Mouse (Mus musculus): ENCODE results near the gene Nr4a1. TPM values are rescaled to one million over a fixed set of nuclear protein-coding genes. Genes with fewer than 3 reads are reported as not detected.

The Nr4a1 gene
- polyA plus RNA-seq, 1 experiment from 2014 or later = 10.4 TPM

- H3K4me1 ChIP-seq = peaks cover 58% of the 10 kb centered on the region
- peaks cover 35% of the 10 kb centered on the region for H3K27me3 ChIP-seq (replicated peaks)
- peak overlapping the region; percentile 93 for H3K4me2 ChIP-seq
- no peak overlapping the region for H3K27ac ChIP-seq (replicated peaks)
- H3K4me3 ChIP-seq = peak overlapping the region; percentile 88
- WGBS = 7% methylated on average over 5 of the region's 5 CpGs
- ATAC-seq (ENCODE audit: extremely low read depth, insufficient number of reproducible peaks, low FRiP score, low TSS enrichment) = no peak
- no peaks in the 10 kb centered on the region for H3K9me3 ChIP-seq
- H3K9ac ChIP-seq = peak overlapping the region; percentile 92
- H3K36me3 ChIP-seq = 0 out of 2 replicates have a peak, but pooled peaks cover under 1% of the 10 kb centered on the region
Observed at GRCm38 (mm10) chr15:101223596-101223995, 30.5 kb upstream of the Nr4a1 start.

DNA sequence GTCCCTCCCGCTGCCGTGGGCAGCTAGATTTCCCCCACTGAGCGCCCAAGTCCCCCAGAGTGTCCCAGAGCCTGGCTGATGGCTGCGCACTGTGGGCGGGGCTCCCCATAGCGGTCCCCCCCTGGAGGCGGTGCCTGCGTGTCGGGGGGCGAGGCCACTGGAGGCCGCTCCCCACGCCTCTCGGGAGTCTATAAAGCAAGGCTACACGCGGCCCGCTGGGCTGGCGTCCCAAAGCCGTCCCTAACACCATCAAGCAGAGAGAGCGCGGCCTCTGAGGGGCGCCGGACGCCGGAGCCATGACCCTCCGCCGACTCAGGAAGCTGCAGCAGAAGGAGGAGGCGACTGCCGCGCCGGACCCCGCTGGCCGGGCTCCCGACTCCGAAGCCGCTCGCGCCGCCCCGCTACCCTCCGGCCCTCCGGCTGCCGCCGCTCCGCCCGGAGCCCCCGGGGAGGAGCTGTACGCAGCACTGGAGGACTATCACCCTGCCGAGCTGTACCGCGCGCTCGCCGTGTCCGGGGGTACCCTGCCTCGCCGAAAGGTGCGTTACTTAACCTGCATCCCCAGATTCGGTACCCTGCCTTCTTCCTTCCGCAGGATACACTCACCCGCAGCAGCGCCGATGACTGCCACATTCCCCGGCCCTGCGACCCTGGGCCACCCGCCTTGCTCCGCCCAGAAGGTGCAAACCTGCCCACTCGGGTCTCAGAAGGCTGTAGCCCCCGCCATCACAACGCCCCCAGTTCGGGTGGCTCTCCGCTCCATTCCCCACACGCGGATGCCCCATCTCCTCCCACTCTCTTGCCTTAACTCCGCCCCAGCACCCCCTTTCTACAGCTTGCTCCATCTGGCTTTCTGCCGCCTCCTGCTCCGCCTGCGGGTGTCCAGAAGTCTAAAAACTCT, 29.8 kb upstream of the Nr4a1 start, which contains the start of gene Grasp:
Grasp (plus strand) TSS at position 183 of the 901 bp plus-strand sequence.
- H3K4me3 ChIP-seq = peak within 1 kb of the TSS; percentile 88
- peaks cover 65% of the 10 kb centered on the region for H3K4me1 ChIP-seq
- H3K9me3 ChIP-seq = no peaks in the 10 kb centered on the region
- peaks cover 35% of the 10 kb centered on the region for H3K27me3 ChIP-seq (replicated peaks)
- WGBS = under 1% methylated on average over 74 of the region's 77 CpGs
- peak within 1 kb of the TSS; percentile 92 for H3K9ac ChIP-seq
- ATAC-seq (ENCODE audit: extremely low read depth, insufficient number of reproducible peaks, low FRiP score, low TSS enrichment) = peak; percentile 79
- peak within 1 kb of the TSS; percentile 84 for H3K27ac ChIP-seq (replicated peaks)
- H3K36me3 ChIP-seq = peaks cover 7% of the 10 kb centered on the region
- H3K4me2 ChIP-seq = peak within 1 kb of the TSS; percentile 93

- no peaks in the 10 kb centered on the region for H3K9me3 ChIP-seq
- peak overlapping the region; percentile 92 for H3K9ac ChIP-seq
- H3K4me1 ChIP-seq = peaks cover 65% of the 10 kb centered on the region
- peak overlapping the region; percentile 88 for H3K4me3 ChIP-seq
- peaks cover 14% of the 10 kb centered on the region for H3K36me3 ChIP-seq
- peaks cover 35% of the 10 kb centered on the region for H3K27me3 ChIP-seq (replicated peaks)
- 12% methylated on average over 14 of the region's 14 CpGs for WGBS
- peak overlapping the region; percentile 93 for H3K4me2 ChIP-seq
- ATAC-seq (ENCODE audit: extremely low read depth, insufficient number of reproducible peaks, low FRiP score, low TSS enrichment) = no peak
- peak overlapping the region; percentile 84 for H3K27ac ChIP-seq (replicated peaks)
Observed at GRCm38 (mm10) chr15:101224977-101225376, 29.1 kb upstream of the Nr4a1 start.

GRCm38 (mm10) chr15:101227971-101228370, 26.1 kb upstream of the Nr4a1 start:
- peaks cover 40% of the 10 kb centered on the region for H3K36me3 ChIP-seq
- H3K4me1 ChIP-seq = peaks cover 53% of the 10 kb centered on the region
- peak overlapping the region; percentile 41 for H3K4me2 ChIP-seq
- peaks cover 39% of the 10 kb centered on the region for H3K27me3 ChIP-seq (replicated peaks)
- 20% methylated on average over 7 of the region's 7 CpGs for WGBS
- peak; percentile 32; the same call in 1 of the 2 replicates for ATAC-seq (ENCODE audit: extremely low read depth, insufficient number of reproducible peaks, low FRiP score, low TSS enrichment)
- H3K4me3 ChIP-seq = peak overlapping the region; percentile 3; the same call in 1 of the 2 replicates
- no peaks in the 10 kb centered on the region for H3K9me3 ChIP-seq
- peak overlapping the region; percentile 84 for H3K27ac ChIP-seq (replicated peaks)
- 0 out of 2 replicates have a peak overlapping the region, but pooled peaks have one; percentile 15 for H3K9ac ChIP-seq

- 80% methylated on average over 21 of the region's 21 CpGs for WGBS
- Histone ChIP-seq H3K4me2 (no peak overlapping the region), H3K27ac (replicated peaks) (0 out of 2 replicates have a peak overlapping the region, but pooled peaks have one; percentile 84), H3K27me3 (replicated peaks) (peaks cover 33% of the 10 kb centered on the region), H3K9ac (no peak overlapping the region), H3K9me3 (no peaks in the 10 kb centered on the region), H3K4me1 (peaks cover 52% of the 10 kb centered on the region), H3K36me3 (peaks cover 40% of the 10 kb centered on the region), H3K4me3 (no peak overlapping the region)
- no peak for ATAC-seq (ENCODE audit: extremely low read depth, insufficient number of reproducible peaks, low FRiP score, low TSS enrichment)
Observed at GRCm38 (mm10) chr15:101228866-101229590, 25.0 kb upstream of the Nr4a1 start.

- H3K4me2 ChIP-seq = no peak overlapping the region
- H3K27ac ChIP-seq (replicated peaks) = no peak overlapping the region
- no peak overlapping the region for H3K9ac ChIP-seq
- WGBS = 89% methylated on average over 19 of the region's 19 CpGs
- H3K9me3 ChIP-seq = no peaks in the 10 kb centered on the region
- H3K27me3 ChIP-seq (replicated peaks) = peaks cover 24% of the 10 kb centered on the region; the same call in 1 of the 2 replicates
- H3K36me3 ChIP-seq = peaks cover 40% of the 10 kb centered on the region
- ATAC-seq (ENCODE audit: extremely low read depth, insufficient number of reproducible peaks, low FRiP score, low TSS enrichment) = no peak
- no peak overlapping the region for H3K4me3 ChIP-seq
- H3K4me1 ChIP-seq = peaks cover 46% of the 10 kb centered on the region
Observed at GRCm38 (mm10) chr15:101230503-101230902, 23.6 kb upstream of the Nr4a1 start.

- H3K27ac ChIP-seq (replicated peaks) = no peak overlapping the region
- H3K4me1 ChIP-seq = peaks cover 47% of the 10 kb centered on the region
- H3K27me3 ChIP-seq (replicated peaks) = peaks cover 19% of the 10 kb centered on the region; the same call in 1 of the 2 replicates
- WGBS = 70% methylated on average over 23 of the region's 23 CpGs
- ATAC-seq (ENCODE audit: extremely low read depth, insufficient number of reproducible peaks, low FRiP score, low TSS enrichment) = no peak
- H3K36me3 ChIP-seq = peaks cover 40% of the 10 kb centered on the region
- peak overlapping the region; percentile 38 for H3K4me3 ChIP-seq
- H3K9me3 ChIP-seq = no peaks in the 10 kb centered on the region
- H3K4me2 ChIP-seq = peak overlapping the region; percentile 67
- peak overlapping the region; percentile 72 for H3K9ac ChIP-seq
Observed at GRCm38 (mm10) chr15:101230995-101231647, 22.9 kb upstream of the Nr4a1 start.

- Histone ChIP-seq H3K4me2 (peak overlapping the region; percentile 67), H3K9me3 (no peaks in the 10 kb centered on the region), H3K36me3 (peaks cover 40% of the 10 kb centered on the region), H3K4me1 (peaks cover 49% of the 10 kb centered on the region), H3K27ac (replicated peaks) (no peak overlapping the region), H3K27me3 (replicated peaks) (peaks cover 19% of the 10 kb centered on the region; the same call in 1 of the 2 replicates), H3K9ac (peak overlapping the region; percentile 72), H3K4me3 (peak overlapping the region; percentile 38)
- 44% methylated on average over 56 of the region's 56 CpGs for WGBS
- no peak for ATAC-seq (ENCODE audit: extremely low read depth, insufficient number of reproducible peaks, low FRiP score, low TSS enrichment)
Observed at GRCm38 (mm10) chr15:101231648-101232180, 22.4 kb upstream of the Nr4a1 start.

DNA sequence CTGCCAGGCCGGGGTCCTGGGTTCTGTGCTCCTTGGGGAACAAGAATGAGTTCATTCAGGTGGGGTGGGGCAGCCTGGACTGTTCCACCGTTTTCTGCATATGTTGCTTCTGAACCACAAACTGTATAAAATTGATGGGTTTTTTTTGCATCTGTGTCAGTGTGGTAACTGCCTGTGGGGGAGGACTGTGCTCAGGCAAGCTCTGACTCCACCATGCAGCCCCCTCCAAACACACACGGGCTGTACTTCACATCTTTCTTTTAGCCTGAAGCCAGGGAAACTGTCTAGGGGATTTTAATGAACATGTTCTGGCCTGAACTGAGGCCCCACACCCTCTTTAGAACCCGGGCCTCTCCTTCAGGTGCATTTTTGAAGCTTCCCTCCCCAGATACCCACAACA, 21.5 kb upstream of the Nr4a1 start:
- no peak overlapping the region for H3K27ac ChIP-seq (replicated peaks)
- H3K36me3 ChIP-seq = peaks cover 40% of the 10 kb centered on the region
- 66% methylated on average over 4 of the region's 4 CpGs for WGBS
- peaks cover 19% of the 10 kb centered on the region; the same call in 1 of the 2 replicates for H3K27me3 ChIP-seq (replicated peaks)
- H3K9me3 ChIP-seq = no peaks in the 10 kb centered on the region
- H3K4me2 ChIP-seq = no peak overlapping the region
- H3K9ac ChIP-seq = no peak overlapping the region
- no peak overlapping the region for H3K4me3 ChIP-seq
- peaks cover 42% of the 10 kb centered on the region for H3K4me1 ChIP-seq
- ATAC-seq (ENCODE audit: extremely low read depth, insufficient number of reproducible peaks, low FRiP score, low TSS enrichment) = no peak

- H3K27ac ChIP-seq (replicated peaks) = no peak overlapping the region
- H3K27me3 ChIP-seq (replicated peaks) = peaks cover 22% of the 10 kb centered on the region; the same call in 1 of the 2 replicates
- peaks cover 36% of the 10 kb centered on the region for H3K4me1 ChIP-seq
- H3K9me3 ChIP-seq = no peaks in the 10 kb centered on the region
- no peak overlapping the region for H3K4me2 ChIP-seq
- no peak for ATAC-seq (ENCODE audit: extremely low read depth, insufficient number of reproducible peaks, low FRiP score, low TSS enrichment)
- H3K36me3 ChIP-seq = peaks cover 40% of the 10 kb centered on the region
- 68% methylated on average over 3 of the region's 3 CpGs for WGBS
- no peak overlapping the region for H3K4me3 ChIP-seq
- H3K9ac ChIP-seq = 0 out of 2 replicates have a peak overlapping the region, but pooled peaks have one; percentile 12
Observed at GRCm38 (mm10) chr15:101233183-101233582, 20.9 kb upstream of the Nr4a1 start.

Measured in heart, embryonic 13.5 days (tissue).